Mouse (Mus musculus): Measurements from ENCODE around the gene Chchd4.
"Not testable (repeated sequence)": the region's sequence is repeated elsewhere in the genome, so short reads cannot be mapped to it uniquely, and the experiment has no call there.

Chchd4 gene

GRCm38 (mm10) chr6:91474441-91475190 is 1.3 kb upstream of the Chchd4 start:
- no peak for ATAC-seq (ENCODE audit: insufficient number of reproducible peaks, low FRiP score, low TSS enrichment)

DNA sequence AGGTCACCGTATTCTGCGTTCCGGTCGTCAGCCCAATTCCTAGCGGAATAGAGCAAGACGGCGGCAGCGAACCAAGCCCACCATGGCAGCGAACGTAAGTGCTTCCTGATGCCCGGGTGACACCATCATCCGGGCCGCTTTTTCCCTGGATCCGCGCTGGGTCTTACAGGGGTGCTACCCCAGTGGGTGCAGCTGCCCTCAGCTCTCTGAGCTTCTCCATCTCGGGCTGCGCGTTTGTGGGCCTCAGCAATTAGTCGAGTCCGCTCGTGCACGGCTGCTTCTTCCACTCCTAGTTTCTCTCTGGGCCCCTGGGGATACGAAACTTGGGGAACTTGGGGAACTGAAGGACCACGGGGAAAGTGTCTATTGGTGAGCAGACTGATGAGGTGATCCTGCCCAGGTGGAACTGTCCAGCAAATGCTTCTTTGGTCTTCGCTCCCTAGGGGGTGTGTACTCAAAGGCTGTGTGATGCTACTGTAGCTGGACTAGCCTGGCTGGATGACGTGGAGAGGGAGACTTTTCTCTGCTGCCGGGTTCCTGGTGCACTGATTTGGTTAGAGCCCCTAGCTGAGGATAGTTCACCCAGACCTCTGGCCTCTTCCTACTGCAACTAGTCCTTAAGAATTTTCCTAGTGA is 577 bp upstream of the Chchd4 start:
- ATAC-seq (ENCODE audit: insufficient number of reproducible peaks, low FRiP score, low TSS enrichment), result no peak

- no peak for ATAC-seq (ENCODE audit: insufficient number of reproducible peaks, low FRiP score, low TSS enrichment)
Observed at GRCm38 (mm10) chr6:91472319-91472718, 1.0 kb downstream of the Chchd4 start.

DNA sequence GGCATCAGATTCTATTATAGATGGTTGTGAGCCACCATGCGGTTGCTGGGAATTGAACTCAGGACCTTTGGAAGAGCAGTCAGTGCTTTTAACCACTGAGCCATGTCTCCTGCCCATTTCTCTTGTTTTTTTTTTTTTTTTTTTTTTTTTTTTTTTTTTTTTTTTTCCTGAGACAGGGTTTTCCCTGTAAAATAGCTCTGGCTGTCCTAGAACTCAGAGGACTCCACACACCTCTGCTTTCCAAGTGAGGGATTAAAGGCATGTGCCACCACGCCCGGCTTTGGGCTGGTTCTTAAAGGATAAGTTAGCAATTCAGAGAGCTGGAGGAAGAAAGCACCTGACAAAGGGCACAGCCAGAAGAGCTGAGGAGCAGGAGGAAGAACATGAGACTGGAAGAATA is 1.9 kb downstream of the Chchd4 start:
- not testable (repeated sequence) for ATAC-seq (ENCODE audit: insufficient number of reproducible peaks, low FRiP score, low TSS enrichment)

DNA sequence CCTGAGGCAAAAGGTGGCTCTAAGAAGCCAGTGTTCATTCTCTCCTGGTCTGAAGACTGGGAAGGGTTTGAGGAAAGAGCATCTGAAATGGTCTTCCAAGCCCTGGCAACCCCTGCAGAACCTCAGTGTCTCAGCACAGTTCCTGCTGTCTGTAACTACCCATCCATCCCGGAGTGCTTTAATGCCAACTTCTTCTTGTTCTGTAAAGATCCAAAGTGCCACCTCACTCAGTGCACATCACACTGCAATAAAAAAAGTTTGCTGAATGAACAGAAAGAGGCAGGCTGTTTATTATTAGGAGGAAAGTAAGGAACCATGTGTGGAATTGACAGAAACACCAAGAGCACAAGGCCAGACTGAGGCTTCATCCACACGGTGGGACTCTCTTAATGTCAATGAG is 2.6 kb downstream of the Chchd4 start:
- ATAC-seq (ENCODE audit: insufficient number of reproducible peaks, low FRiP score, low TSS enrichment), result no peak

DNA sequence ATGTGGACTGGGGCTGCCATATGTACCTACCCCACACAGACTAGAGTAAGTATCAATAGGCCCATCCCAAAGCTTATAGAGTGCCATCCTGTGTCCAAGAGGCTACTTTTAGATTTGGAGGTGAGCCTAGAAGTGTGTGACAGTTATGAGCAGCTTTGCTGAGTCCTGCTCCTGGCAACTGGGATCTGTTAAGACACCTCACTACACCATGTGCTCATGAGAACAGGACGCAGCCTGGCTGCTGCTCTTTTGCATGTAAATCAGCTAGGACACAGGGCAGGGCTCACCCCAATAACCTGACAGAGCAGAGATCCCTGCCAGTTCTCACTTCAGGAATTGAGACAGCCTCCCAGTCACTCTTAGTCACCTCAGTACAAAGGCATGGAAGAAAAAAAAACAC is 6.2 kb downstream of the Chchd4 start:
- ATAC-seq (ENCODE audit: insufficient number of reproducible peaks, low FRiP score, low TSS enrichment), result no peak

DNA sequence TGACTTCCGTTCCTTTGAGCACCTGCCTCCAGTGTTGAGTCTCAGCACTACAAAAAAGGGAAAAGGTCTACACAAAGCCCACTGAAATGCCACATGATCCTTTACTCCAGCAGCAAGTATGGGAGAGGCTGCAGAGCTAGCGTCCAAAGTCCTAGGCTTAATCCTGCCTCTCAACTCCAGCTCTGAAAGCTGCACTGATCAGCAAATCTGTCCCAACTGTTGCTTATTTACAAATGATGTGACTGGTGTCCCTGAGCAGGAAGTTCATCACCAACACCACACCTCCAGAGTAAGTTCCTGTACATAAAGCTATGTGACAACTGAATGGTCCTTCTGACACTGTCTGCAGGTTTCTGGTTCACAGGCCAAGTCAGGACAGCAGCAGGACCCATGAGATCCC is 7.6 kb downstream of the Chchd4 start:
- ATAC-seq (ENCODE audit: insufficient number of reproducible peaks, low FRiP score, low TSS enrichment), result no peak

DNA sequence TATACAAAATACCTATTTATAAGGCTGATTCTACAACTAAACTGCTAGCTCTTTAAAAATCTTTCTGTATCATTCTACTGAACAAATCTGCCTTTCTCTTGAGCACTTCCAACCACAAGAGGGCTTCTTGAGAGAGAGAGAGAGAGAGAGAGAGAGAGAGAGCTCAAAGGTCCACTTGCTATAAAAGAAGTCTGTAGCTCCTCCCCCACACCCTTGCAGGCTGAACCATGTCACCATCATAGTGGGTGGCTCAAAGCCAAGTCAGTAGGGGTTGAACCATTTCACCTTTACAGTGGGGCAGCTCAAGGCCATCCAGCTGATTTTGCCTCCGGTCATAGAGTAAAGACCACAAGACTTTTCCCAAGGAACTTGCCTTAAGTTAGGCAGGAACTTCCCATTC is 13.9 kb downstream of the Chchd4 start:
- ATAC-seq (ENCODE audit: insufficient number of reproducible peaks, low FRiP score, low TSS enrichment), result no peak

GRCm38 (mm10) chr6:91454546-91454945 is 18.8 kb downstream of the Chchd4 start:
- ATAC-seq (ENCODE audit: insufficient number of reproducible peaks, low FRiP score, low TSS enrichment), result no peak

DNA sequence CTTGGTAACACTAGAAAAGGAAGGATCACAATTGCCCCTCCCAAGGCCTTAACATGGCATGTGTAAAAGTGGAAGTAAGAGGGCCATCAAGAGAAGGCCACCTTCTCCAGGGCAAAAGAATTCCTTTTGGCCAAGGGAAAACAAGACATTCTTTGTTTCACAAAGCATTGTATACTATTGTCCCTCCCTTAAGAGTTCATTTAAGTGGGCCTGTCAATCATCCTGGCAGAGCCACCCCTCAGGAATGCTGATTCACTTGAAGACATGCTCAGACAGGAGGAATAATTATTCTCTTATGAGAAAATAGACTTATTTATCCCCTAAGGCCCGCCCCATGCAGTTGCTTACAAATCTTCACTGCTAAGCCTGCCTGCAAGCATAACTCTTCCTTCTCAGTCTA is 21.3 kb downstream of the Chchd4 start:
- no peak for ATAC-seq (ENCODE audit: insufficient number of reproducible peaks, low FRiP score, low TSS enrichment)

DNA sequence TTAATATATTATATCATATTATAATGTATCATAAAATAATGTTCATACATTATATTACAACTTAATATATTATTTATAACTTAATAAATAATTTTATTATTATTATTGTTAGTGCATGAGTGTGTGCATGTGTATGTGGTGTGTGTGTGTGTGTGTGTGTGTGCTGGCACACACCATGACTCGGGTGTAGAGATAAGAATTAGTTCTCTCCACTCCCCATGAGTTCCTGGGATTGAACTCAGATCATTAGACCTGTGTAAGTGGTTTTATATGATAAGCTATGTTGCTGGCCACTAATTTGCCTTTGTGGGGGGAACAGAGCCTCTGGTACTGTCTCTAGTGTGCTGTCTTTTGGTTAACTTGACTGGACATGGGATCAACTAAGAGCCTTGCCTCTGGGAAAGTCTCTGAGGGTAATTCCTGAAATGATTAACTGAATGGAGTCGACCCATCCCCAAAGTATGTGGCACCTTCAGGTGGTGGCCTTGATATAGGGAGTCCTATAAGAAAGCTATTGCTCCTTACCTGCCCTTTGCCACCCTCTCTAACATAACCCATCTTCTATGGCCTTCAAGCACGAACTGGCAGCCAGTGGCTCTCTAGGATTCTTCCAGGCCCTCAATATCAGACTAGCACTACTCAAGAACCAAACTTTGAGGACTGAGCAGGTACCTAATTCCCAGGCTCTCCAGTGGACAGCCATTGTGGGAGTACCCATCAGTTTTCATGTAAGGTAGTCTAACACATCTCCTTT is 23.7 kb downstream of the Chchd4 start:
- no peak for ATAC-seq (ENCODE audit: insufficient number of reproducible peaks, low FRiP score, low TSS enrichment)

DNA sequence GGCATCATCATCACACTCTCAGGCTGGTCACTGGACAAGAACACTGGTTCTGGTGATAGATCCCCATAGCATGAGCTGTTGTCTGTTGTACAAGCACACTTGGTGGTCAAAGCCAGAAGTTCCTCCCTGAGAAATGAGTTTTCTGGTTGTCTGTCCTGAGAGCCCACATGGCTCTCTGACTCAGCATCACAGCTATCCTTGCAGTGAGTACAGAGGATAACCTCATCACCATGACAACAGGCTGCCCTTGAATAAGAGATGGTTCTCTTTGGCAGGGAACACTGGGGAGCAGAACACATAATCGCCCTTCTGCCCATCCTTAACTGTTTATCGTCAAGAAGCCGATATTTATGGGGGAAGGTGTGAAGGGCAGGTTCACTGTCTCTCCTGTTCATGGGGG is 28.0 kb downstream of the Chchd4 start:
- ATAC-seq (ENCODE audit: insufficient number of reproducible peaks, low FRiP score, low TSS enrichment), result no peak

DNA sequence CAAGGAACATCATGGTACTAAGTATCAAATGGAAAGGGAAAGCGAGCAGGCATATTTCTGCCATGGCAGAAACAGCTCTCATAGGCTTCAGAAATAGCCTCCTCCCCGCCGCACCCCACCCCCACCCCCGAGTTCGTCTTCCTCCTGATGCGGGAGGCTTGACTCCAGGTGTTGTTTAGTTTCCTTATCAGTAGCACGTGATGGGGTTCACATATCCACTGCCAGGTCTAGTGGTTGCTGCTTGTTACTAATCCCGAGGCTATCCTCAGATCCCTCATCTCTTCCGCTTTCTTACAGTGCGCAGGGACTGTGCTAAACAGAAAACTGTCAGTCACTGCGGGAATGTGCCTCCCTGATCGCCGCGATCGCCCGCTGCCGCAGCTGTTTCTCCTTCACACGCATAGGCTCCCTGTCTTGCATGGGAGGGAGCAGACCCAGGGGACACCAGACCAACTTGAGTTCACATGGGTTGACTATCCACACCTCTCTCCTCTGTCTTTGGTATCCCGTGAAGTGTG is 32.1 kb downstream of the Chchd4 start:
- peak; percentile 17; the same call in 1 of the 2 replicates for ATAC-seq (ENCODE audit: insufficient number of reproducible peaks, low FRiP score, low TSS enrichment)

- peak; percentile 93 for ATAC-seq (ENCODE audit: insufficient number of reproducible peaks, low FRiP score, low TSS enrichment)
Observed at GRCm38 (mm10) chr6:91440474-91441144, 32.7 kb downstream of the Chchd4 start.

- ATAC-seq (ENCODE audit: insufficient number of reproducible peaks, low FRiP score, low TSS enrichment), result no peak
Observed at GRCm38 (mm10) chr6:91424151-91424550, 49.2 kb downstream of the Chchd4 start.

DNA sequence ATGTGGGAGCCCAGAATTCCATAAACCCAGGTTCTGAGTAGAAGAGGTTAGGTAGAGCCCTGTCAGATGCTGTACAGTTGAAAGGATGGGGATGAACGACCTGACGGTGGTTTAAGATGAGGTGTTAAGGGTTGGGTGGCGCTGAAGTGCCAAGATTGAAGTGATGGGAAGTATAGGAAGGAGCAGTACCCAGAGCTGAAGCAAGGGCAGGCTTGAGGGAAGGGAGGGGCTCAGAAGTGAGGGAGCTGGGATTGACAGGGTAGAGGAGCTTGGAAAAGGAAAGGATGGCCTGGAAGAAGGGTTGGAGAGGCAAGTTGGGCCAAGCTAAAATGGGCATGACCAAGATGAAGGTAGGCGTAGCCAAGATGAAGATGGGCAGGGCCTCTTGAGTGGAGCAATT is 51.7 kb downstream of the Chchd4 start:
- no peak for ATAC-seq (ENCODE audit: insufficient number of reproducible peaks, low FRiP score, low TSS enrichment)

- no peak for ATAC-seq (ENCODE audit: insufficient number of reproducible peaks, low FRiP score, low TSS enrichment)
Observed at GRCm38 (mm10) chr6:91417291-91417845, 56.0 kb downstream of the Chchd4 start.

GRCm38 (mm10) chr6:91416146-91416545 is 57.2 kb downstream of the Chchd4 start:
- ATAC-seq (ENCODE audit: insufficient number of reproducible peaks, low FRiP score, low TSS enrichment), result no peak

- ATAC-seq (ENCODE audit: insufficient number of reproducible peaks, low FRiP score, low TSS enrichment), result no peak
Observed at GRCm38 (mm10) chr6:91414890-91415289, 58.5 kb downstream of the Chchd4 start.
